Mouse (Mus musculus): ENCODE results near the gene Prkx.

The Prkx gene

GRCm38 (mm10) chrX:77796238-77796835 is at the start of gene Prkx:
Gene Prkx (minus strand): TSS chrX:77796278.
- DNase-seq = no peak

DNA sequence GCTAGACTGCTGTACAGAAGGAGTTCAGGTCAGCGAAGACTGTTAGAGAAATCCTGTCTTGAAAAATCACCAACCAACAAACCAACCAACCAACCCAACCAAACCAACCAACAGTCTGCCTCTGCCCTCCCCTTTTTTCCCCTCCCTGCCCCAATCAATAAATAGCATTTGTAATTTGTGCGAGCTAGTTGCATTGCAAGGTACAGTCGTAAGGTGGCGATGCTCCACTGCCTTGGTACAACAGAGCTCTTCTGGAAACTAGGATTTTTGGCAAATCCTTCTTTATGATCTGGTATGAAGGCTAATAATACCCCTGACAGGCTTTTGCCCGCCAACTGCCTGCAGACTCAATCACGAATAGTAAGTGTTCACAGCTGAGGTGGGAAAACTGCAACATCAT is 16.0 kb upstream of the Prkx start:
- DNase-seq = peak; percentile 34

DNA sequence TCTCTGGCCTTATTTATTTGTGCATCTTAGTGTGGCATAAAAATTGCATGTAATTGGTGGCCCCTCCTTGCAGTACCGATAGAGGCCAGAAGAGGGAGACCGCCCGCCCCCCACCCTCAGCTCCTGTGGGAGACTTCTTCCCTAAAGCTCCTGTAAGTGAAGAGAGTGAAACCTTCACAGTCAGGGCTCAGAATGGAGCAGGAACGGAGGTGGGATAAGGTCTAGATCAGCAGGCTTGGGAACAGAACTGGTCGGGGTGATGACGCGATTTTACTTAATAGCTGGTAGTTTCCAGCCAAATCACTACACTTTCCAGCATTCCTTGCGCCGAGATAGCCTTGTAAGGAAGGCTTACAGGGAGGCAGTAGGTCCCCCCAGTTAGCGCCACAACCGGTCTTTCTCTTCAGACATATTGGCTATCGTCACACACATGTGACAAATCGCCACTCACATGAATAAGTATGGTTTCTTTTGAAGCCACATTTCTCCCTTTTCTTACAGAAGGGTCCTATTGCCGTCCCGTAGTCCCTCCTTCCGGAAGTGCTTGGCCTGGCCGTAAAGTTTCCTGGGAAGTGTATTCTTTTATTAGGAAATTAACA is 14.6 kb upstream of the Prkx start:
- DNase-seq = peak; percentile 69

DNA sequence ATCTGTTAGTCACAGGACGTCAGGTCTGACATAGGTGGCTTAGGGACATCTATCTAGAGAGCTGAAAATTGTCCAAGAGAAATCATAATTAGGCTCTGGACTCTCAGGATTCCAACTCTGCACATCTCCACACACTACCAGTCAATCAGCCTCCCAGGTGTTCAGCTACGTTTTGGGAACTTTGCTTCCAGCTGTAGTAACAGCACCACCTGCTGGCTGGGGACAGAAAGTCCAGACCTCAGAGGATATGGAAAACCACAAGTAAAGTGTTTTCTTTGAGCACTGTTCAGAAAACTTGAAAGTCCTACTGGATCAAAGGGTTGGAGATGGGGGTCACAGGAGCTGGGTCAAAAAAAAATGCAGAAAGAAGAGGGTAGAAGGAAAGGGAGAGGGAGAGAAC is 12.5 kb upstream of the Prkx start:
- no peak for DNase-seq

- DNase-seq = no peak
These were observed 6.2 kb upstream of the Prkx start for GRCm38 (mm10) chrX:77802293-77802692.

- no peak for DNase-seq
These were observed 5.5 kb upstream of the Prkx start for GRCm38 (mm10) chrX:77801543-77801942.

GRCm38 (mm10) chrX:77799554-77799953 is 3.5 kb upstream of the Prkx start:
- DNase-seq = no peak

GRCm38 (mm10) chrX:77797801-77798200 is 1.7 kb upstream of the Prkx start:
- no peak for DNase-seq

- DNase-seq = no peak
These were observed 838 bp upstream of the Prkx start for GRCm38 (mm10) chrX:77796916-77797315.

DNA sequence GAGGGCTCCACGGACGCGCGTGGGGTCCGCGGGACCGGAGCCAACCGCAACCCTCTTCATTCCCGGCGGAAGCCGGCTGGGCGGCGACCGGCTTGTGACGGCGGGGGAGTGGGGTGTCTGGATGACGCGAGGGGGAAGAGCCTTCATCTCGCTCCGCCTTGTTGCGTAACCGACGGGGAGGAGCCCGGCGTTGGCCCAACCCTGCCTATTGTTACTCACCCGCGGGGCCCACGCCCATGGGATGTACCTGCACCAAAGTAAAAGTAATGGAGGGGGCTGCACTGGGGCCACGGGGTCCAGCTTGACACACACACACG is 262 bp downstream of the Prkx start:
- DNase-seq = peak; percentile 92

DNA sequence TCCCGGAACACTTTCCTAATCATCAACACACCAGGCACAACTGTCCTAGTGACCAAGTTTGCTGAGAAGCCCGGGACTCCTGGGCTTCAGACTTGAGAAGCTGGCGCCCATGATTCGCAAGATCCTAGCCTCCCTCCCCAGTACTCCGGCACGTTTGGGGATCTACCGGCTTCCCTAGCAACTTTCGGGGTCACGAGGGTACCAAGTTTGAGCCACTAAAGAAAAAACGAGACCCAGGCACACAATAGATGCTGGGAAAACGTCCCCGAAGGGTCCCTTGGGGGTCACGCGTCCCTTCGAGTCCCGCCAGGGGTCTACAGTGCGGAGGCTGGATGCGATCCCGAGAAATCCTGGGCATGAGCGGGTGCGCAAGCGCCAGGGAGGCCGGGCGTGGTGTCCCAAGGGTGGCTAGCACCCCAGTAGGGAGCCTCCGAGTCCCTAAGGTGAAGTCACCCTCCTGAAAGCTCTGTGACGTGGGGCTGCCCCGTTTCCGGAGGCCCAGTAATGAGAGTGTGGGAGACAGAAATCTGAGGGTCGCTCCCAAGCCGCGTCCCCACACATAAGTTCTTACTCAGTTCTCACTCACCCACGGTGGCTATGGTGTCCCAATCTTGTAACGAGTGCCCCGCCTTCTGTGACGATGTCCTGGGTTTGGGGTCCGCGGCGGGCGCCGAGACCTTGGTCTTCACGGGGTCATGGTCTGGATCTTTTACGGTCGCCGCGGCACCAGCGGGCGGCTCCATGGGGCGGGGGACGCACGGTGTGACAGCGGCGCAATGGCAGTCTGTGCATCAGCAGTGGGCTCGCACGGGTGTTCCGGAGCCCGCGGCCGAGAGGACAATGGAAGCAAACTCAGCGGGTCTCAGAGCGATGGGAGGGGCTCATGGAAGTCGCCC is 868 bp downstream of the Prkx start:
- no peak for DNase-seq

DNA sequence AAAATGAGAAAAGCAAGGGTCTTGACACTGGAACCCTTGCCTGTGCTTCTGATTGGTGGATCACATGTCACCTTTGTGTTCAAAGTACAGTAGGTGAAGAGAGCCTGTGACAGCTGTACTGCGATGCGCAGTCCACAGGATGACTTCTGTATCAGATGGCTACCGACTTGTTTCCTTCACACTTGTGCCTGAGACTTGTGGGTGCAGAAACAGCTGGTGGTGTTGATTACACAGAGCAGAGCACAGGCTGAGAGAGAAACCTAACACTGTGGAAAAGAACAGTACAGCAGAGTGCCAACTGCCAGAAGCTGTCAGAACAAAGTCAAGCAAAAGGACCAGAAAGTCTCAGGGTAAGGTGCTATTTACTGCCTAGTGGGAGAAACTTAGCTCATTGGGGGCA is 7.4 kb downstream of the Prkx start:
- DNase-seq = no peak

DNA sequence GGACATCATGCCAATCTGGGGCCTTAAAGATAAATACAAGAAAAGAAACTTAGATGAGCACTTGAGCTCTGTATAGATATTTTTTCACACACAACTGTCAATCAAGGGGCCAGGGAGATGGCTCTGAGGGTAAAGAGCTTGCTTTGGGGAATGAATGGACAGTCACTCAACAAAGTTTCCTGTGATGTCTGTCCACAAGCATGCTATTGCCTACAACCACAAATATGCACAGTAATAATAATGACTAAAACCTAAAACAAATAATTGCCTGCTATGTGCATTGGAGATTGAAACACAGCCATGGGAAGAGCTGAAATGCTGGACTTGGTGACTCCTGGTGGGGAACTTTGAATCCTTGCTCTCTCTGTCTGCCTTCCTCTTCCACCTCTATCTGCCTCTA is 9.7 kb downstream of the Prkx start:
- no peak for DNase-seq

GRCm38 (mm10) chrX:77777822-77778221 is 18.3 kb downstream of the Prkx start:
- DNase-seq = no peak

- DNase-seq = no peak
These were observed 30.9 kb downstream of the Prkx start for GRCm38 (mm10) chrX:77765153-77765552.

- DNase-seq = no peak
These were observed 51.8 kb downstream of the Prkx start for GRCm38 (mm10) chrX:77744260-77744659.

DNA sequence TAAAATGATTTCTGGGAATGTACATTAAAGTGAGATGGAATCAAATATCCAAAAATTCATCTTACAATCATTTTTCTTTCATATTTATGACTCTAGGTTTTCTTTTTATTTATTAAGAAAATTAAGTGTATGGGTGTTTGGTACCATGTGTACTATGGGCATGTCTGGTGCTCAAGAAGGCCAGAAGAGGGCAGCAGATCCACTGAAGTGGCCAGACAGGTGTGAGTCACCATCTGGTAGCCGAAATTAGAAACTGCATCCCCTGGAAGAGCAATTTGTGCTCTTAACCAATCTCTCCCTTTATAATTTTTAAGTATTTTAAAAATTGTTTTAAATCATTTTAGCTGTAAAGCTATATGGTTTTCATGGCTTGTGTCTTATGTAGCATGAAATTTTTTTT is 54.7 kb downstream of the Prkx start:
- peak; percentile 5 for DNase-seq

- DNase-seq = no peak
These were observed 62.0 kb downstream of the Prkx start for GRCm38 (mm10) chrX:77733930-77734536.

DNA sequence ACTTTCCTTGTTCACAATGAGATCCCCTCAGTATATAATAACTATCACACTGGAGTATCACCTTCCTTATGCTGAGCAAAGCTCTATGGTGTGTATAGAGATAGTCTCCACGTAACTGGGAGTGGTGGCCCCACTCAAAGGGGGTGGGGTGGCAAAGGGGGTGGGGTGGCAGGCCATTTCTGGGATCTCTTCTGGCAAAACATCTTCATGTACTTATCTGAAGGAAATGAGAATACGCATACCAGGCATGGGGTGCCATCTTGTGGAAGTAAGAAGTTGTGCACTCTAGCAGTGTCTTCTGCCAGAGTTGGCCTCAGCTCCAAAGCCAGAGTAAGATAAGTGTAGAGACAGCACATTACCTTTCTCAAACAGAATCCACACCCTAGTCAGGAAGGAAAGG is 75.8 kb downstream of the Prkx start:
- peak; percentile 2 for DNase-seq
